Mouse (Mus musculus): ENCODE measurements around the gene Nfkbie. TPM values are rescaled to one million over a fixed set of nuclear protein-coding genes. Genes with fewer than 3 reads are reported as not detected.

Nfkbie gene
- total RNA-seq, 2 experiments from 2014 or later: 1.5 to 2.1 TPM

- intact Hi-C loops (cut with DNase I): no loop called here
- DNase-seq: no peak
These were observed 13.4 kb upstream of the Nfkbie start for GRCm38 (mm10) chr17:45542129-45542528.

- no peak for DNase-seq
- intact Hi-C loops (cut with DNase I): no loop called here
These were observed 12.8 kb upstream of the Nfkbie start for GRCm38 (mm10) chr17:45542705-45543104.

GRCm38 (mm10) chr17:45543115-45543514 lies 12.4 kb upstream of the Nfkbie start:
- intact Hi-C loops (cut with DNase I): no loop called here
- no peak for DNase-seq

- intact Hi-C loops (cut with DNase I): no loop called here
- no peak for DNase-seq
These were observed 11.3 kb upstream of the Nfkbie start for GRCm38 (mm10) chr17:45544001-45544872.

GRCm38 (mm10) chr17:45544873-45545277 lies 10.6 kb upstream of the Nfkbie start:
- DNase-seq: no peak
- intact Hi-C loops (cut with DNase I): no loop called here

- DNase-seq: no peak
- intact Hi-C loops (cut with DNase I): no loop called here
These were observed 10.1 kb upstream of the Nfkbie start for GRCm38 (mm10) chr17:45545278-45545961.

- no peak for DNase-seq
- intact Hi-C loops (cut with DNase I): no loop called here
These were observed 8.6 kb upstream of the Nfkbie start for GRCm38 (mm10) chr17:45546941-45547340.

- intact Hi-C loops (cut with DNase I): no loop called here
- no peak for DNase-seq
These were observed 7.9 kb upstream of the Nfkbie start for GRCm38 (mm10) chr17:45547461-45548190.

- intact Hi-C loops (cut with DNase I): no loop called here
- no peak for DNase-seq
These were observed 6.7 kb upstream of the Nfkbie start for GRCm38 (mm10) chr17:45548541-45549512.

GRCm38 (mm10) chr17:45549617-45550181 lies 5.8 kb upstream of the Nfkbie start, which contains the start of gene Tmem151b:
TSS of gene Tmem151b (minus strand) at chr17:45549677.
- no peak for DNase-seq
- intact Hi-C loops (cut with DNase I): no loop called here

- DNase-seq: no peak
- intact Hi-C loops (cut with DNase I): no loop called here
These were observed 5.2 kb upstream of the Nfkbie start for GRCm38 (mm10) chr17:45550253-45550652.

- DNase-seq: no peak
- intact Hi-C loops (cut with DNase I): no loop called here
These were observed 4.2 kb upstream of the Nfkbie start for GRCm38 (mm10) chr17:45551249-45551796.

GRCm38 (mm10) chr17:45551816-45552451 lies 3.6 kb upstream of the Nfkbie start:
- DNase-seq: peak; percentile 78 to 84
- intact Hi-C loops (cut with DNase I): loop anchor here (1.0 kb wide), 2 partner anchors 36 to 74 kb away; no protein-coding TSS in a partner anchor

GRCm38 (mm10) chr17:45553065-45553464 lies 2.4 kb upstream of the Nfkbie start:
- intact Hi-C loops (cut with DNase I): no loop called here
- DNase-seq: no peak

GRCm38 (mm10) chr17:45554420-45554819 lies 1.1 kb upstream of the Nfkbie start:
- no peak for DNase-seq

GRCm38 (mm10) chr17:45556107-45556489 lies 595 bp downstream of the Nfkbie start:
- intact Hi-C loops (cut with DNase I): no loop called here

More at GRCm38 (mm10) chr17:45554420-45554819, 1.1 kb upstream of the Nfkbie start:
- intact Hi-C loops (cut with DNase I): no loop called here

GRCm38 (mm10) chr17:45556514-45557245 lies 1.2 kb downstream of the Nfkbie start:
- intact Hi-C loops (cut with DNase I): no loop called here
- no peak for DNase-seq

More at GRCm38 (mm10) chr17:45556107-45556489, 595 bp downstream of the Nfkbie start:
- DNase-seq: no peak

Data from heart, postnatal 14 days (tissue).